Mouse (Mus musculus): ENCODE results near the gene Prss8. TPM values are rescaled to one million over a fixed set of nuclear protein-coding genes. Genes with fewer than 3 reads are reported as not detected.

Prss8 gene
- polyA plus RNA-seq (2015; fragmentation: Nextera tagmentation; extraction: Ambion mirVana), result 56.9 and 59.5 TPM in 2 replicates

- Histone ChIP-seq H3K36me3 (peaks cover 25% of the 10 kb centered on the region), H3K27me3 (peaks cover 9% of the 10 kb centered on the region), H3K27ac (peak within 1 kb of the TSS; percentile 93), H3K9ac (peak within 1 kb of the TSS; percentile 64), H3K4me1 (peaks cover 92% of the 10 kb centered on the region), H3K4me3 (replicated peaks) (peak within 1 kb of the TSS; percentile 53), H3K9me3 (replicated peaks) (no peaks in the 10 kb centered on the region), H3K4me2 (peak within 1 kb of the TSS; percentile 55)
- peak; percentile 30; the same call in 1 of the 2 replicates for ATAC-seq (replicated peaks; ENCODE audit: low FRiP score)
- 4% methylated on average over 6 of the region's 6 CpGs for WGBS
These were observed at the start of gene Prss8 for GRCm38 (mm10) chr7:127929923-127930322. Gene Prss8, minus strand, starts transcription at chr7:127930104.

- H3K27ac ChIP-seq, result no peak overlapping the region
- no peak overlapping the region for H3K4me2 ChIP-seq
- H3K9ac ChIP-seq, result no peak overlapping the region
- 92% methylated on average over 2 of the region's 2 CpGs for WGBS
- no peaks in the 10 kb centered on the region for H3K27me3 ChIP-seq
- no peaks in the 10 kb centered on the region for H3K4me1 ChIP-seq
- no peak overlapping the region for H3K4me3 ChIP-seq (replicated peaks)
- ATAC-seq (replicated peaks; ENCODE audit: low FRiP score), result no peak
- H3K36me3 ChIP-seq, result peaks cover 99% of the 10 kb centered on the region
- no peaks in the 10 kb centered on the region for H3K9me3 ChIP-seq (replicated peaks)
These were observed 49.0 kb upstream of the Prss8 start for GRCm38 (mm10) chr7:127978856-127979255.

- no peaks in the 10 kb centered on the region for H3K9me3 ChIP-seq (replicated peaks)
- no peak overlapping the region for H3K27ac ChIP-seq
- peaks cover 97% of the 10 kb centered on the region for H3K36me3 ChIP-seq
- H3K9ac ChIP-seq, result no peak overlapping the region
- 90% methylated on average over 2 of the region's 2 CpGs for WGBS
- no peaks in the 10 kb centered on the region for H3K27me3 ChIP-seq
- no peak overlapping the region for H3K4me2 ChIP-seq
- H3K4me1 ChIP-seq, result peaks cover 11% of the 10 kb centered on the region; the same call in 1 of the 2 replicates
- no peak overlapping the region for H3K4me3 ChIP-seq (replicated peaks)
- ATAC-seq (replicated peaks; ENCODE audit: low FRiP score), result no peak
These were observed 44.6 kb upstream of the Prss8 start for GRCm38 (mm10) chr7:127974413-127974930.

GRCm38 (mm10) chr7:127967922-127968828, 38.3 kb upstream of the Prss8 start:
- Histone ChIP-seq H3K4me1 (peaks cover 27% of the 10 kb centered on the region), H3K9ac (peak overlapping the region; percentile 79), H3K36me3 (peaks cover 40% of the 10 kb centered on the region), H3K4me3 (replicated peaks) (peak overlapping the region; percentile 59), H3K4me2 (peak overlapping the region; percentile 81), H3K27ac (peak overlapping the region; percentile 91), H3K27me3 (no peaks in the 10 kb centered on the region), H3K9me3 (replicated peaks) (no peaks in the 10 kb centered on the region)
- WGBS, result under 1% methylated on average over 39 of the region's 42 CpGs
- peak; percentile 54; the same call in 1 of the 2 replicates for ATAC-seq (replicated peaks; ENCODE audit: low FRiP score)

GRCm38 (mm10) chr7:127967004-127967921, 37.4 kb upstream of the Prss8 start, which contains the start of gene Fus:
Gene Fus, plus strand, starts transcription at chr7:127967457.
- peak within 1 kb of the TSS; percentile 81 for H3K4me2 ChIP-seq
- peak within 1 kb of the TSS; percentile 79 for H3K9ac ChIP-seq
- no peaks in the 10 kb centered on the region for H3K27me3 ChIP-seq
- peak within 1 kb of the TSS; percentile 59 for H3K4me3 ChIP-seq (replicated peaks)
- H3K36me3 ChIP-seq, result peaks cover 31% of the 10 kb centered on the region
- peaks cover 23% of the 10 kb centered on the region for H3K4me1 ChIP-seq
- H3K27ac ChIP-seq, result peak within 1 kb of the TSS; percentile 91
- under 1% methylated on average over 92 of the region's 92 CpGs for WGBS
- H3K9me3 ChIP-seq (replicated peaks), result no peaks in the 10 kb centered on the region
- ATAC-seq (replicated peaks; ENCODE audit: low FRiP score), result peak; percentile 95

GRCm38 (mm10) chr7:127966371-127966918, 36.5 kb upstream of the Prss8 start:
- Histone ChIP-seq H3K36me3 (peaks cover 23% of the 10 kb centered on the region), H3K9ac (peak overlapping the region; percentile 79), H3K4me2 (peak overlapping the region; percentile 64), H3K27me3 (no peaks in the 10 kb centered on the region), H3K9me3 (replicated peaks) (no peaks in the 10 kb centered on the region), H3K27ac (peak overlapping the region; percentile 91), H3K4me1 (peaks cover 23% of the 10 kb centered on the region), H3K4me3 (replicated peaks) (peak overlapping the region; percentile 59)
- no peak for ATAC-seq (replicated peaks; ENCODE audit: low FRiP score)
- WGBS, result 6% methylated on average over 10 of the region's 10 CpGs

GRCm38 (mm10) chr7:127959364-127959763, 29.5 kb upstream of the Prss8 start:
- Histone ChIP-seq H3K4me3 (replicated peaks) (no peak overlapping the region), H3K36me3 (no peaks in the 10 kb centered on the region), H3K9ac (no peak overlapping the region), H3K27me3 (no peaks in the 10 kb centered on the region), H3K27ac (no peak overlapping the region), H3K9me3 (replicated peaks) (no peaks in the 10 kb centered on the region), H3K4me2 (no peak overlapping the region), H3K4me1 (no peaks in the 10 kb centered on the region)
- whole genome bisulfite sequencing, result 51% methylated on average over 5 of the region's 5 CpGs
- no peak for ATAC-seq (replicated peaks; ENCODE audit: low FRiP score)

GRCm38 (mm10) chr7:127952864-127953581, 23.1 kb upstream of the Prss8 start:
- ATAC-seq (replicated peaks; ENCODE audit: low FRiP score), result no peak
- Histone ChIP-seq H3K36me3 (no peaks in the 10 kb centered on the region), H3K4me1 (no peaks in the 10 kb centered on the region), H3K9ac (no peak overlapping the region), H3K4me3 (replicated peaks) (no peak overlapping the region), H3K27ac (no peak overlapping the region), H3K9me3 (replicated peaks) (no peaks in the 10 kb centered on the region), H3K4me2 (no peak overlapping the region), H3K27me3 (no peaks in the 10 kb centered on the region)
- 41% methylated on average over 13 of the region's 13 CpGs for WGBS

GRCm38 (mm10) chr7:127946470-127947023, 16.6 kb upstream of the Prss8 start, which contains the start of gene Prss36:
Gene Prss36, minus strand, starts transcription at chr7:127946725.
- peaks cover 39% of the 10 kb centered on the region for H3K27me3 ChIP-seq
- no peak within 1 kb of the TSS for H3K4me2 ChIP-seq
- no peak for ATAC-seq (replicated peaks; ENCODE audit: low FRiP score)
- no peak within 1 kb of the TSS for H3K4me3 ChIP-seq (replicated peaks)
- H3K27ac ChIP-seq, result no peak within 1 kb of the TSS
- H3K9me3 ChIP-seq (replicated peaks), result no peaks in the 10 kb centered on the region
- no peaks in the 10 kb centered on the region for H3K36me3 ChIP-seq
- peaks cover 8% of the 10 kb centered on the region; the same call in 1 of the 2 replicates for H3K4me1 ChIP-seq
- no peak within 1 kb of the TSS for H3K9ac ChIP-seq
- WGBS, result 81% methylated on average over 6 of the region's 6 CpGs

GRCm38 (mm10) chr7:127944614-127945013, 14.7 kb upstream of the Prss8 start:
- Histone ChIP-seq H3K27me3 (peaks cover 39% of the 10 kb centered on the region), H3K27ac (no peak overlapping the region), H3K4me1 (peaks cover 8% of the 10 kb centered on the region; the same call in 1 of the 2 replicates), H3K4me3 (replicated peaks) (peak overlapping the region; percentile 17), H3K9ac (no peak overlapping the region), H3K4me2 (peak overlapping the region; percentile 48), H3K36me3 (no peaks in the 10 kb centered on the region), H3K9me3 (replicated peaks) (no peaks in the 10 kb centered on the region)
- 5% methylated on average over 23 of the region's 23 CpGs for whole genome bisulfite sequencing
- ATAC-seq (replicated peaks; ENCODE audit: low FRiP score), result peak; percentile 71; the same call in 1 of the 2 replicates
